Mouse (Mus musculus) spleen, postnatal 14 days (tissue): ENCODE data around the gene Diexf.

Source experiments
- DNase-seq, 2 experiments: peaks; one replicate each; pipeline ENCODE4 v3.0.0; 2021 to 2022; ENCODE audit warnings: low spot score in 2 of 2

Gene Diexf

DNA sequence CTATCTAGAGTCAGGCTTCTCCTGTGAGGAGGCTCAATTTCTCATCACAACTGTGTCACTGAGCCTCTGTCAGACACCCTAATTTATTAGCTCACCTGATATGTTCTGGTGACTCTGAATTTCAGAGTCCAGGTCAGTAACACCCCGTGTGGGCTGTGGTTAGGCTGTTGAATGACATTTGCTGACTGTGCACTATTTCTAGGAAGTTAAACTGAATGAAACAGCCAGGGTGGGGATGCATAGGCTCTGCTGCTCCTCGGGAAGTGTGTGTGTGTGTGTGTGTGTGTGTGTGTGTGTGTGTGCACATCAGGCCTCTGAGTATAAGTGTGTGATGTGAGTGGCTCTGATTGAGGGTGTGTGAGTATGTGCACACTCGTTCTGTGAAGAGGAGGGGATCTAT lies 8.6 kb upstream of the Diexf start:
- no peak for DNase-seq

DNA sequence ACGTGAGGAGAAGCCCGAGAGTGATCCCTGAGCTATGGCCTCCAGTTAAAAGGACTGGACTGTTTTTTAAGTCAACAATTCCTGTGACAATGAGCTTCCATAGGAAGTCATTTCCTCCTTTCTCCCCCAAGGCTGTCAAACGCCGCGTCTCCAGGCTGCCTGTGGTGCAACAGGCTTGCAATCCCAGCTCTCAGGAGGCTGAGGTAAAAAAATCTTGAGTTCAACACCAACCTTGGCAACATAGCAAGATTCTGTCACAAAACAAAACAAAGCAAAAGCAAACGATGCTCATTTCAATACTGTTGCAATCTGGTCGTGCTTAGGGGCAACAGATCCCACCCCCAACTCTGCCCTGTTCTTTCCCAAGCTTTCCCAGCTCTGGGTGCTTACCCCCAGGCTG lies 8.0 kb upstream of the Diexf start:
- no peak for DNase-seq

DNA sequence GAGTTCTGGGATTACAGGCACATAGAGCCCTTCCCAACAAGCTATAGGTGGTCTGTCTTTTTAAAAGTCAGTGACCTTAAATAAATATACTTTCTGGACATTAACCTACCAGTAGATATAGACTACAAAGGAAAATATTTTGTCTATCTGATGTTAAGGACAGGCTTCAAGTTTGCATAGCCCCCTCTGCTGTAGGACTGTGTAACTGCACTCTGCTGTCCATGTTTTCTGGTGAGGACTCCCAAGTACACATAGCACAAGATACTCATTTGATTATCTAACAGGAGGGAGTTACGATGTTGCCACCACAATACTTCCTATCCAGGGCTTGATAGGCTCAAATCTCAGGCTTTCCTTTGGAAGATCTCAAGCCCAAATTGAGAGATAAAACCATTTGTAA lies 3.7 kb upstream of the Diexf start:
- DNase-seq, result no peak

DNA sequence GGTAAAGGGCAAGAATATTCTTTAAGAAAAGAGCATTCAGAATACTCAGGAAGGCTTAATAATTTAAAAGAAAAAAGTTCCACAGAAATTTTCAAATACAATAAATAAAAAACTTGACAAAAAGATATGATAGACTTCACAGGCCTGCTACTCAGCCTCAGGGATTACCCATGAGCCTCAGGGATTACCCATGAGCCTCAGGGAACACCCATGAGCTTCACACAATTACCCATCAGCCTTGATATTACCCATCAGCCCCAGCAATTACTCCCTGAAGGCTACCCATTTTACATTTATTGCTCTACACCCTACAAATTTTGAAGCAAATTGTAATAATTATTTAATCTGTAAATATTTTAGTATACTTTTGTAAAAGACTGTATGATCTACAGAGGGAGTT lies 2.3 kb upstream of the Diexf start:
- DNase-seq, result no peak

DNA sequence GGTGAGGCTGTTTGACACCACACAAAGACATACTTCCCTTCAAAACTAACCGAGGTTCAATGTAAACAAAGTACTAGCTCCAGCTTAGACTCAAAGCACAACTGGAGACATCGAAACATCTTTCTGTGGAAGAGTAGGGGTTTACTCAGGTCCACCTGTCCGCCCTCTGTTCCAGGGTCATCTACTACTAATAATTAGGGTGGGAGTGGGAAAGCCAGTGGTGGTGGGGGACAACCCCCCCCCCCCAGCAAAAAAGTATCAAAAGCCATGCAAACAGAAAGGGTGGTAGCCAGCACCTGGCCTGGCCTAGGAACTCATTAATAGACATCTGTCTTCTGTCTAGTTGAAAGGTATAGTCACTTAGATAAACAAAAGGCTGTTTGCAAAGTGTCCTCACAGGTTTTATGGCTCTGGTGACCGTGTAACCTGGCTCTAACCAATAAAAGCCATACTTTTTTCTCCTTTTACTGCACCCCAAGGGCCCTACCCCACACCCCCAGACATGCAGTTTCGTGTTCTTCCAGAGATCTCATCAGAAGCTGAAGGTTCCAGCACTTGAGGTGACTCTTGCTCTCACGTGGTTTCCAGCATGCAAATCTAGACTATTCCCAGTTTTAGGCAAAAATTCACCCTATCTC lies 1.4 kb upstream of the Diexf start:
- no peak for DNase-seq

DNA sequence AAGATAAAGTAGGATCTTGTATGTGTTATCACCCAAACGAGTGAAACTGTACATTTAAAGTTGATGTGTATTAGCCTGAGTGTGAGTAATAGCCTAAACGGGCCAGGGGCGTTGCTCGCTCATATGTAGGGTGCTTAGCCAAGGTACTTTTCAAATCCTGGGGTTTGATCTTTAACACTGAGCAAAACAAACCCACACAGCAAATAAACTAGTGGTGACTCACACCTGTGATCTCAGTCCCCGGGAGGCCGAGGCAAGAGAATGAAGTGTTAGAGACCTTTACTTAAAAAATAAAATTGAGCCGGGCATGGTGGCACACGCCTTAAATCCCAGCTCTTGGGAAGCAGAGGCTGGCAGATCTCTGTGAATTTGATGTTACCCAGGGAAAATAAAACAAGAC lies 767 bp upstream of the Diexf start:
- DNase-seq, result no peak

DNA sequence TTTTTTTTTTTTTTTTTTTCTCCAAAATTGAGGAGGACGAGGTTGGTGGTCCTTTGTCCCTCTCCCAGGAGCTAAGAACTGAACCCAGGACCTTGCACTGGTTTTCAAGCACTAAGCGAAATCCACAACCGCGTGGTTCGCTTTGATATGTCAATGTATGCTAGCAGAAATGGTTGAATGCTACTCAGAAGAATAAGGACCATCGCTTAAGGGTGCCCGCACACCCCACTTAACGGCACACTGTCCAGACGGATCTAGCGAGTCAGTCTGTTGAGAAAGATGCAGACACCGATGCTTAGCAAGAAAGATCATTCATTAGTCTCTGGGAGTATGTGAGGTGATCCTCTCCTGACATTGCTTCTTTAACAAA lies 369 bp upstream of the Diexf start:
- DNase-seq, result no peak

DNA sequence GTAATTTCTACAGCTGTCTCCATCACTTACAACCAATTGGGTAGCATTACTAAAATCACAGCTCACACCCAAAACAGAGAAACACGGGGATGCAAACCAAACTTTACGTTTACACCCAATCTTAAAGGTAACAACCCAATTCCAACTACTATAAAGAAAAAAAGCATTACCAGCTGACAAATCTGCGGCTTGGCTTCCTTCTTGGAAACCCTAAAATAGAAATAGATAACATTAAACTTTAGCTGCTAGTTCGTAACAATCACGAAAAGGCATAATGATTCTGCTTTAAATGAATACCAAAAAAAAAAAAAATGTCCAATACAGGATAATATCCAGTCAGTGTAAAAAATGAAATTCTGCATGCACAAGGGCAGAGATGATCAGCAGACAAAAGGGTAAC lies 751 bp downstream of the Diexf start:
- no peak for DNase-seq

DNA sequence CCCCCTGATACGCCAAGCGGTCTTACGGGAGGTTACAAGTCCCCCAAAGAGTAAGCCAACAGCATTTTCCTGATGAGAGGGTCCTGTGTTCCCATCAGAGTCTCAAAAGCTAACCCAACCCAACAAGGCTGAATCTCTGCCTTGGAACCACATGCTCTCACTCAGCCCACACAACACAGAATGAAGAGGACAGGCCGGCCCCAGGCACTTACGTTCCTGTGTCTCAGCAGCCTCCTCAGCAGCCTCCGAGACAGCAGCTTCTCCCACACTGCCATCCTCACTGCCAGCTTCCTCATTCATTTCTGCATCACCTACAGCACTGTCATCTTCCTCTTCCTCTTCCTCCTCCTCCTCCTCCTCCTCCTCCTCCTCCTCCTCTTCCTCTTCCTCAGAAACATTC lies 2.0 kb downstream of the Diexf start:
- DNase-seq, result no peak

DNA sequence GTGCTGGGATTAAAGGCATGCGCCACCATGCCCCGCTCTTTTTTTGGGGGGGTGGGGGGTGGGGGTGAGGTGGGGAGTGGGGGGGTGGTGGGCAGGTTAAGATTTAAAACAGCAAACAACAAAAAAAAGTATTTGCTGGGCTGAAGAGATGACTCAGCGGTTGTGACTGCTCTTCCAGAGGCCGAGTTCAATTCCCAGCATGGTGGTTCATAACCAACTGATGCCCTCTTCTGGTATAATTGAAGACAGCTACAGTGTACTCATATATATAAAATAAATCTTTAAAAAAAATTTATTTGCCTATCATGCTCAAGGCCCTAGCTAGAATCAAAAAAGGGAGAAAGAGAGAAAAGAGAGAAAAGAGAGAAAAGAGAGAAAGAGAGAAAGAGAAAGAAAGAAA lies 4.2 kb downstream of the Diexf start:
- no peak for DNase-seq

DNA sequence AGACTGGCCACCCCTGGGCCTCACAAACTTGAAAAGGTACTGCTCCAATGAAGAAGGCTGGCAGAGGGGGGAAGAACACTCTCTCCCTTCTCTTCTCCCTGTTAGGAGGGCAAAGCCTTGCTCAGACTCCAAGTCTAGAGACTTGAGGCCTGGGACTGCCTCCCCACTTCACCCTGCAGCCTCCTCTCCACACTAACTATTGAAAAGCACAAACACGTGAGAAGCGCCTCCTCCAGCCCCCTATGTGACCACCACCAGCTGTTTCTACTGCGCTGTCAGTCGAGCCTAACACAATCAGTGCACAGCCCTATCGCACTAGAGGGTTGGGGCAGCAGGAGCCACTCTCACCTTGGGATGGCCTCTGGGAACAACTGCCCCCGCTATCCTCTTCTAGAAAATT lies 6.8 kb downstream of the Diexf start:
- no peak for DNase-seq

DNA sequence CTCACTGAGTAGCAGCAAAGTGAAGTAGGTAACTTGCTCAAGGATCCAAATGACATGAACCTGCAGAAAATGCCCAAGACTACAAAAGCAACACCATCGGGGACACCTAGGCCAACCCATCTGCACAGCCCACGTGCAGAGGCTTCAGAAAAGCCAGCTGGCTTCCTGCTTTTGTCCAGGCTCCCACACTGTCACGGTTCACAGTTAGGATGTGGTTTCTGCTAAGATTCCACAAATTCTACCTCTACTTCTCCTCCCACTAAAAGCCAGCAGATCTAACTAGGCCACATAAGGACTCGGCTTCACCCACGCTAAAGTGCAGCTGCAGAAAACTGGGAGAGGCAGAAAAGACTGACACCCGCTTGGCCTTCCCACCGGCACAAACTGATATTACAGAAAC lies 7.3 kb downstream of the Diexf start:
- DNase-seq, result no peak

DNA sequence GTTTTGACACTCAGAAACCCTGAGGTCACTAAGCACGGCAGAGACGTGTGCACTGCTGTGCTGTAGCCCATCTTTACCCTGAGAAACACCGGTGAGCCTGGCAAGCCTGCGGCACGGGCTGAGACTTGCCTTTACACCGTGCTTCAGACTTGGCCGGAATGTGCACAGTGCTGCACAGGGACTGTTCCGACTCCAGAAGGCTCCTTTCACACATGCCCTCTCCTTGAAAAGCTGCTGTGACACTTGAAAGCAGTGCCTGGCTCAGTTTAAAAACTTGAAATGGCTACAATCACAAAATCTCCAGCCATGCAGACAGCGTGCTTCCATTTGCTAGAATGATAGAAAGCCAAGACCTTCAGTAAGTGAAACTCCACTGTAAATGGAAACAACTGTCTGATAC lies 18.0 kb downstream of the Diexf start:
- no peak for DNase-seq

DNA sequence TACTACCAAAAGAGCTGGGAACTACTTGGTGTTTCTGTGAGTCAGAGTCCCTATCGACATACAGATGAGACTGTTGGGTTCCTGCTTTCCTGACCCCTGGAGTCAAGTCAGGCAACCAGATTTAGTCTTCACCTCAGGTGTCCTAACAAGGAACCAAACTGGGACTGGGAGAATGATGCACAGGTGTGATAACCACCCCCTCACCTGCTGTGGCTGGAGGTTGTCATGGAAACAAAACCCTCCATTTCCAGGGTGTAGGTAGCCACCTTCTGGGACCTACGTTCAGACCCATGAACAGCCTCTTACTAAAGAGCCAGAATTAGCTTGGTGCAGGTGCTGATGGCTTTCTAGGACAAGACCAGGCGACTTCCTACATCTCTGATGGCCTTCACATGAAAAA lies 27.1 kb downstream of the Diexf start:
- no peak for DNase-seq

DNA sequence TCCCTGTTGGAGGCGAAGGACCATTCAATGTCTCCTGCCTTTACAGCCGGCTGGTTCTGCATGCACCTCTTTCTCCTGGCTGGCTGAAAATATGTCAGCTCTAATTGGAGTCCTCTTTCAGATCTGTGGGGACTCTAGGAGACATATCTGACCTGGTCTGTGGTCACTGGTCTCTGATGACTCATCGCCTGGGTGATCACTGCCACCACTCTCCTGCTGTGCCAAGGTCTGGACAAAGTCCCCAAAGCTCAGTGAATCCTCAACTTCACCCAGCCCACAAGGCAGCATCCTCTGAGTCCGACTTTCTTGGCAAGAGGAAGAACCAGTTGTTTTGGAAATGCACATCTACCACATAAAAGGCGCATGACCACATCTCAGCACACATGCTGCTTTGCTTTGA lies 27.5 kb downstream of the Diexf start:
- no peak for DNase-seq

DNA sequence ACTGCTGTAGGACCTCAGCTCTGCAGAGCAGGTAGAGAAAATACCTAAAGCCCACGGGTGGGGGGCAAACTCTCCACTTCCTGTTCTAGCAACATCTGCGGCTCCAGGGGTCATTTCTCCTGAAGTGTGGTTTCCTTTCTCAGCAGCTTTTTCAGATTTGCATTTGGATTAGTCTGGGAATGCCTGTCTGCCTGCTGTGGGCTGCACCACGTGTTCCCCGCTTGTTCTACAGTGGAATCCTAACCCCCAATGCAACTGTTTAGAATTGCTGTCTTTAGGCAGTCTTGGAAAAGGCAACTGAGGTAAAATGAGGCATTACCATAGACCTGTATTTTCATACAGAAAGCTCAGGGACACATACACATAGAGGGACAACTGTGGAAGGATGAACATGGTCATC lies 28.0 kb downstream of the Diexf start:
- DNase-seq, result no peak

DNA sequence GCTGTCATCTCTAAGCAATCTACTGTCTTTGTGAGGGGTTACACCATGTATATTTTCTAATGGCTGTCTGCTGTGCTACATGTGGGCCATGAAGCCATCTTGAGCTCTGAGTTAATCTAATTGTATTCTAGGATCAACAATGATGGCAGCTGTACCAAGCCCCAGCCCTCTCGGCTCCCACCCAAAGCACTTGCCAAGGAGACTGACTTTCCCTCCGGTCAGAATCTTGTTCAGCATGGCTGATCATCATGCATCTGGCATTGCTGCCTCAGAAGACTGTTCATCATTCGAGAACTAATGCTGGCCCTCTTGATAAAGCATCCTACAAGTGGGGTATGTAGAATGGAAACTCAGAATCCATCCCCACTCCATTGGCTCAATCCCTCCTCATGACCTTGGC lies 31.1 kb downstream of the Diexf start:
- no peak for DNase-seq

DNA sequence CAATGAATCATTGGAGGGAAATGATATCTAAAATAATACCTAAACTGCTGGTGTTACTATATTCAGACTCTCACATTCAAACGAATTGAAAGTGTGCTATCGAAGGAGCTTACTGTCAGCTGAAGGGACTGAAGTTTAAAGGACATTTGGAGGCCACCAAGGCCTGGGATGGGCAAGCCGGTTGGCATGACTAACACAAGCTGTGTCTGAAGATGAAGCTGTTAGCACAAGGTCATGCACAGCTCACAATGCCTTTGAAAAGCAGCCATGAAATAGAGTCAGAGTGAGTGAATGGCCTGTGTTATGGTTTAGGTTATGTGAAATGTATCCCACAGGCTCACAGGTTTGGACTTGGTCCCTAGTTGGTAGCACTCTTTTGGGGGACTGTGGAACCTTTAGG lies 36.5 kb downstream of the Diexf start:
- no peak for DNase-seq

DNA sequence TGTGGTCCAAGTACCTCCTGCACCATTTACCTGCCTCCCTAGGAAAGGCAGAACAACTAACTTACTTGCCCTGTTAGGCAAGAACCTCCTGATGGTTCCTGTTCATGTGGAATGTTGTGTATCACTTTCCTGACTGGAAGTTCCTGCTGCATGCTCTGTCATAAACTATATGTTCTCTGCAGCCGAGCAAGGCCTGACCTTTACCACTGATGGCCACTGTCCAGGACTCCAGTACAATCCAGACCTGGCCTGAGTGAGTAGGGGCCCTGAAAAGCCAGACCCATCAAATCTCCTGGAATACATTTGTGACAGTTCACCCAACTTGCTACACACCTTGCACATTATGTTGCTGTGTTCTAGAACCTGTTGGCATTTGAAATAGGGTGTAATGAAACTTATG lies 37.3 kb downstream of the Diexf start:
- DNase-seq, result no peak

DNA sequence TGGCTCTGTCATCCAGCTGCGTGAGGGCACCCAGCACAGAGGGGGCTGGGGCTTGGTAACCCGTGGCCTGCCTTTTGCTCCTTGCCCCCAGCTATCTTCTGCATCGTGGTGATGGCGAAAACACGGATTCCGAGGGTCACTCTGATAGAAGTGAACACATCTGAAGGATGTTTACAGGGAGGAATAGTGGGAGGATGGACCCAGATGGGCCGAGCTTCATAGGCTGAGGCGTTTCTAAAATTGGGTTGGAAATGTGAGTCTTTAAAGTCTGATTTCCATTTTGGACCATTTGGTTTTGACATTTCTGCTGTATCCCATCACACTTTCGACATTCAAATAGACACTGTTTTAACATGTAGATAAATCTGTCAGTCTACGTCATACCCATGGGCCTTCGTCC lies 39.2 kb downstream of the Diexf start:
- DNase-seq, result no peak

DNA sequence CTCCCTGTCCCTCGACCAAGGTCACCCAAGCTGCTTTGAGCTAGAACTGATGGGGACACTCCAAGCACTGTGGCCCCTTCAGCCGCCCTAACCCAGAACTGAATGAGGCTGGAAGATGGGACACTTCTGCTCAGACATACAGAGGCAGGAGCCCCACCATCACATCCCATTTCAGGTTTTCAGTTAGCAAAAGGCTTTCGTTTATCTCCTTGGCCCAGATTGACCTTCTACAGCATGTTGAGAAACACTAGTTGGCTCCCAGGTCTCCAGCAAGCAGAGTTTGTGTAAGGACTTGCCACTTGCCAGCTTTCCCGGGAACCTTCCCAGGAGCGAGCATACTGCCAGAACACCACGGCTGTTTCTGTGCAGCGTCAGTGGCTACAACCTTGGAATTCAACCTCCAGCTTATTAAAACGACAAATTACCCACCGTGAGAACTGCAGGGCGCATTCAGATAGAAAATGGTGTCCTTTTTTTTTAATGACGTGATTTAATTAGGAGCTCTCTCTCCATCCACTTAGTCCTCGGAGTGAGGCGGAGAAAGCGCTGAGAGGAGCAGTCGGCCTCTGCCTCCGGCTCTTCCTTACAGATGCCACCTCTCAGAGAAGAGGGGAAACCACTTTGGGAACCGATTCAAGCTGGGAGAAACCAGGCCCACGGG lies 39.7 kb downstream of the Diexf start:
- no peak for DNase-seq

DNA sequence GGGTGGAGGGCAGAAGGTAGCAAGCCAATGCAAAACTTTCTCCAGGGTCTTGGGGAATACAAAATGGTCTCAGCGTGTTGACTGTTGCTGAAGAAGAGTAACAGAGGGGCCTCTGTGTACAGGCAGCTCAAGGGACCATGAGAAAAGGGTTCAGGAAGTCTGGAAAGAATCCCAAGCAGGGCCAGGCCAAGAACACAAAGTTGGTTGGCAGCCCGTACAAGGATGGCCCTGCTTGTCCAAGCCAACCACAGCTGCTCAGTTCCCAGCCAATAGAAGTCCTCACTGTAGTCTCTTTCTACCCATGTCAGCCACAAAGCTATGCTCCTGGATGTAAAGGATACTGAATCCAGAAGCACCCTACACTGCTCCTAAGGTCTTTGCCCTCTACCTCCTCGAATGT lies 40.4 kb downstream of the Diexf start:
- no peak for DNase-seq

DNA sequence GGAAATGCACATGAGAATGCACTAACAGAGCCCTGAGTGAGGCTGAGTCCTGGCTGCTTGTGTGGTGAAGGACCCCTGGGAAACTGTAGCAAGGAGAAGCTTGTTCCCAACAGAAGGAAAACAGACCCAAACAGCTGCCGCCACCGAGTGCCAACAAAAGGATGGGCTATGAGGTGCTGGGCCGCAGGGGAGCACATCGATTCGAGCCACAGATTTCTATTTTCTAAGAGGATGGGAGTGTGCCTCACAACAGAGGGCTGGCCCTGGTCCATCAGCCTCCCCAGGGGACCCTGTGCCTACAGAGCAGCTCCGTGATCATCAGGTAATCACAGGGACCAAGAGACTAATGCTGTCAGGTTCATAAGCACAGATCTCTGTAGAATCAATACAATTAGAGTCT lies 40.9 kb downstream of the Diexf start:
- DNase-seq, result no peak

DNA sequence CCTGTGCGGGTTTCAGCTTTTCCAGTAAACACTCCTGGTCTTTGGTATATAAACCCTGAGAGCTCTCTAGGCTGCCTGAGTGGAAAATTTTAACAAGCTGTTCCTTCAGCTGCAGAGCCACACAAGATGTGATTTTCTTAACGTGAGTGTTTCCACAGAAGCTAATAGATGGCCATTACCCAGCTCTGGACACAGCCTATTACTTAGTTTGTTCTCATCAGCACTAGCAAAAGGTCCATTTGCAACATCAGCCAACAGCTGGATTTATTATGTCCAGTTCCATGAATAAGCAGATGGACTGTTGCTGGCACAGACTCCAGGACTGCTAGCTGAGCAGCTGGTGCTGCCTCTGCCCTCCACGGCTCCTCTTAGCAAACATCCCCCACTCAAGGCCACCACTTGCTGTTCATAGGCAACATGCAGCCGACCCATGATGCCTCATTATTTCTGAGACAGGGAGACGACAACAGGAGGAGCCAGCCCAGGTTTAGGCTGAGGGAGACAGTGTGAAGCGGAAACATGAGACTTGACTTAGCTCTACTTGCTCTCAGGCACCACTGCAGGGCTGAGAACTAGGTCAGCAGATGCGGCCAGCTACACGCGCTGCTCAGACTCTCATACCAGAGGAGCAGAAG lies 43.1 kb downstream of the Diexf start:
- DNase-seq, result no peak
